Mouse (Mus musculus): Measurements from ENCODE around the gene Ints14. TPM values are rescaled to one million over a fixed set of nuclear protein-coding genes. Genes with fewer than 3 reads are reported as not detected.
A peak's percentile ranks its signal among the peaks of the same experiment; 100 is the strongest.

The Ints14 gene
- polyA plus RNA-seq, 1 experiment = 9.6 TPM

DNA sequence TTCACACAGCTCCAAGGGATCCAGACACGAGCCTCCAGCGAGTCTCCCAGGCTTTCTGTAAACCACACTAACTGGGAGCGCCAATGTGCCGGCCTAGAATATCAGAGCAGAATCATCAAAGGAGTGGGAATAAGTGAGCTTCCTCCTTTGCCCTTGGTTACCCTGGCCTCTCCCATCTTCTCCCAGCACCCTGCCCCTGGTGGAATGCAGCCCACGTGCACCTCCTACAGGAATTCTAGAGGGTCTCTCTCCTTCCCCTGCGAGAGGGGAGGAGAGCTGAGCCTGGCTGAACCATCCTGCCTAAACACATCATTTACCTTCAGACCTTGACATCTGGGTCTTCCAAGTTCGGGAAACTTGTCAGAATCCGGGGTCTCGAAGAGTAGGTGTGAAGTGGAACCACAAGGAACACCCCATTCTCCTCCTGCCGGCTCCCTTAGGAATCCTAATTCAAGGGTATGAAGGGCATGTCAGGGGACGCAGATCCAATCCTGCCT is 9.5 kb upstream of the Ints14 start, which contains the start of gene Slc24a1:
TSS of gene Slc24a1 (minus strand) at position 447 of the 497 bp plus-strand sequence.
- TF ChIP-seq CTCF (IDR thresholded peaks at IDR 0.05; ENCODE audit: extremely low read depth, insufficient read depth, insufficient read length, insufficient replicate concordance) = no peak
- Histone ChIP-seq H3K27ac (ENCODE audit: insufficient read depth, low read length) (no peak within 1 kb of the TSS), H3K27me3 (ENCODE audit: control insufficient read depth, insufficient read depth, low read length) (0 out of 2 replicates have a peak, but pooled peaks cover 3% of the 10 kb centered on the region), H3K36me3 (ENCODE audit: control insufficient read depth, insufficient read depth, low read length) (no peaks in the 10 kb centered on the region), H3K4me1 (ENCODE audit: control insufficient read depth, insufficient read depth, insufficient read length) (no peaks in the 10 kb centered on the region), H3K4me3 (ENCODE audit: extremely low read depth, insufficient read depth, insufficient read length) (no peak within 1 kb of the TSS)
- WGBS = 65% methylated on average over 11 of the region's 11 CpGs
- DNase-seq (ENCODE audit: low read depth in 1 of 2, low spot score in 2 of 2) = no peak

DNA sequence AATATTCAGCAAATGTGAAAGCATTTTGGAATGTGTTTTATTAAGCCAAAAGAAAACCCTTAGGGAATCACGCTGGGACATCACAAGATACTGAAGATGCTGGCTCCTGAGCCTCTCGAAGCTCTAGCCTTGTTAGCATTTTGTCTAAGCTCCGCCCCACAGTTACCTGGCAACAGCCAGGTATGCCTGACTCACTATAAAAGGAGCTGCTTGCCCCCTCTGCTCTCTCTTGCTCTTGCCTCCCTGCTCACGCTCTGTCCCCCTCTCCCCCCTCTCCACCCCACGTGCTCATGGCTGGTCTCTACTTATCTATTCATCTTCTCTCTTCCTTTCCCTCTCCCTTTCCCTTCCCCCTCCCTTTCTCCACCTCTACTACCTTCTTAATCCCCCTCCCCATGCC is 8.7 kb upstream of the Ints14 start:
- Histone ChIP-seq H3K27ac (ENCODE audit: insufficient read depth, low read length) (no peak overlapping the region), H3K4me1 (ENCODE audit: control insufficient read depth, insufficient read depth, insufficient read length) (no peaks in the 10 kb centered on the region), H3K4me3 (ENCODE audit: extremely low read depth, insufficient read depth, insufficient read length) (no peak overlapping the region), H3K27me3 (ENCODE audit: control insufficient read depth, insufficient read depth, low read length) (0 out of 2 replicates have a peak, but pooled peaks cover 3% of the 10 kb centered on the region), H3K36me3 (ENCODE audit: control insufficient read depth, insufficient read depth, low read length) (no peaks in the 10 kb centered on the region)
- TF ChIP-seq POLR2A (IDR thresholded peaks at IDR 0.05; ENCODE audit: low read depth, low read length) = no peak
- TF ChIP-seq CTCF (IDR thresholded peaks at IDR 0.05; ENCODE audit: extremely low read depth, insufficient read depth, insufficient read length, insufficient replicate concordance) = no peak
- WGBS = 55% methylated on average over 5 of the region's 5 CpGs
- DNase-seq (ENCODE audit: low read depth in 1 of 2, low spot score in 2 of 2) = no peak

DNA sequence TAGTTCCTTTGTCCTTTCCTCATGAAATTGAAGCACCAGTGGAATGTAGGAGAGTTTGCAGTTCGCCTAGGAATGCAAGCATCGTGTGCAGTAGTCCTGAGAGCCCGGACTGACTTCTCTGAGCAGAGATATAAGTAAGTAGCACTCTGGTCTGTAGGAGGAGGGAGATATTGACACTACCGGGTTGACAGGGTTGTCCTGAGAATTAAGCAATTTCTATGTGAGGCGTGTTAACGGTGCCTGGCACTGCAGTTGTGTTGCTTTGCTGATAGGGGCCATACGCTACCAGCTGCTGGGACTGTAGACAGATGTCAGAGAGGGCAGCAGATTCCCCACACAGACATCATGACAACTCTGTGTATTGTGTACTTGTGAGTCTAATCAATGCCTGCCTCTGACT is 7.5 kb upstream of the Ints14 start:
- Histone ChIP-seq H3K4me3 (ENCODE audit: extremely low read depth, insufficient read depth, insufficient read length) (no peak overlapping the region), H3K36me3 (ENCODE audit: control insufficient read depth, insufficient read depth, low read length) (no peaks in the 10 kb centered on the region), H3K27ac (ENCODE audit: insufficient read depth, low read length) (no peak overlapping the region), H3K4me1 (ENCODE audit: control insufficient read depth, insufficient read depth, insufficient read length) (no peaks in the 10 kb centered on the region), H3K27me3 (ENCODE audit: control insufficient read depth, insufficient read depth, low read length) (0 out of 2 replicates have a peak, but pooled peaks cover 3% of the 10 kb centered on the region)
- 76% methylated on average over 7 of the region's 7 CpGs for WGBS
- no peak for DNase-seq (ENCODE audit: low read depth in 1 of 2, low spot score in 2 of 2)
- no peak for TF ChIP-seq POLR2A (IDR thresholded peaks at IDR 0.05; ENCODE audit: low read depth, low read length)
- no peak for TF ChIP-seq CTCF (IDR thresholded peaks at IDR 0.05; ENCODE audit: extremely low read depth, insufficient read depth, insufficient read length, insufficient replicate concordance)

DNA sequence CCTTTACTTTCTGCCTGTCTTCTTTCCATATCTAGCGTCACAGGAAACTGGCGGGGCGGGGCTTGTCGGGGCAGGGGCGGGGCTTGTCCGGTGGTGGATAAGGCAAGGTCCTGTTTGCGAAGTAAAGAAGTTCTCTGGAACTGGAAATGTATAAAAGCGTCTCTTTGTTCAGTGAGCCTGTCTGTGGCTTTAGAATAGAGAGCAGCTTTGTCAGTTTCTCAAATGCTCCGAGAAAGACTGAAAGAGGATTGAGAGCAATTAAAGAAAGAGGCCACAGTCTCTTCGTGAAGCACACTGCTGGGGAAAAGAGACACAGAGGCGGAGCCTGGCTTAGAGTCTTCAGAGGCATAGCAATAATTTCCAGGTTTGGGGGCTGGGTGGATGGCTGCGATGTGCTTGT is 4.4 kb upstream of the Ints14 start:
- Histone ChIP-seq H3K27ac (ENCODE audit: insufficient read depth, low read length) (no peak overlapping the region), H3K36me3 (ENCODE audit: control insufficient read depth, insufficient read depth, low read length) (no peaks in the 10 kb centered on the region), H3K4me1 (ENCODE audit: control insufficient read depth, insufficient read depth, insufficient read length) (no peaks in the 10 kb centered on the region), H3K4me3 (ENCODE audit: extremely low read depth, insufficient read depth, insufficient read length) (no peak overlapping the region), H3K27me3 (ENCODE audit: control insufficient read depth, insufficient read depth, low read length) (0 out of 2 replicates have a peak, but pooled peaks cover 3% of the 10 kb centered on the region)
- DNase-seq (ENCODE audit: low read depth in 1 of 2, low spot score in 2 of 2) = peak in 1 of 2 experiments; percentile 21
- TF ChIP-seq CTCF (IDR thresholded peaks at IDR 0.05; ENCODE audit: extremely low read depth, insufficient read depth, insufficient read length, insufficient replicate concordance) = no peak
- no peak for TF ChIP-seq POLR2A (IDR thresholded peaks at IDR 0.05; ENCODE audit: low read depth, low read length)
- WGBS = 8% methylated on average over 12 of the region's 12 CpGs

DNA sequence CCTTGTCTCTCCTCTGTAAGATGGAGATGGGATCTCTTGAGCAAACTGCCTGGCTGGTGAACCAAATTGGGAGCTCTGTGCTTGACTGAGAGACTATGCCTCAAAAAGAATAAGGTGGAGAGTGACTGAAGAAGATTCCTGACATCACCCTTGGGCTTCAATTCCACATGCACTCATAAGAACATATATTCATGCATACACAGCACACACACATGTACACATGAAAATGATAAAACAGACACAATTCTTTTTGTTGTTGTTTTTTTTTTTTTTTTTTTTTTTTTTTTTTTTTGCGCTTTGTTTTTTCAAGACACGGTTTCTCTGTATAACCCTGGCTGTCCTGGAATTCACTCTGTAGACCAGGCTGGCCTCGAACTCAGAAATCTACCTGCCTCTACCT is 3.4 kb upstream of the Ints14 start:
- Histone ChIP-seq H3K4me1 (ENCODE audit: control insufficient read depth, insufficient read depth, insufficient read length) (no peaks in the 10 kb centered on the region), H3K4me3 (ENCODE audit: extremely low read depth, insufficient read depth, insufficient read length) (no peak overlapping the region), H3K36me3 (ENCODE audit: control insufficient read depth, insufficient read depth, low read length) (no peaks in the 10 kb centered on the region), H3K27me3 (ENCODE audit: control insufficient read depth, insufficient read depth, low read length) (0 out of 2 replicates have a peak, but pooled peaks cover 3% of the 10 kb centered on the region), H3K27ac (ENCODE audit: insufficient read depth, low read length) (no peak overlapping the region)
- WGBS = 91% methylated on average over 3 of the region's 3 CpGs
- TF ChIP-seq CTCF (IDR thresholded peaks at IDR 0.05; ENCODE audit: extremely low read depth, insufficient read depth, insufficient read length, insufficient replicate concordance) (no peak), POLR2A (IDR thresholded peaks at IDR 0.05; ENCODE audit: low read depth, low read length) (no peak)
- DNase-seq (ENCODE audit: low read depth in 1 of 2, low spot score in 2 of 2) = no peak

DNA sequence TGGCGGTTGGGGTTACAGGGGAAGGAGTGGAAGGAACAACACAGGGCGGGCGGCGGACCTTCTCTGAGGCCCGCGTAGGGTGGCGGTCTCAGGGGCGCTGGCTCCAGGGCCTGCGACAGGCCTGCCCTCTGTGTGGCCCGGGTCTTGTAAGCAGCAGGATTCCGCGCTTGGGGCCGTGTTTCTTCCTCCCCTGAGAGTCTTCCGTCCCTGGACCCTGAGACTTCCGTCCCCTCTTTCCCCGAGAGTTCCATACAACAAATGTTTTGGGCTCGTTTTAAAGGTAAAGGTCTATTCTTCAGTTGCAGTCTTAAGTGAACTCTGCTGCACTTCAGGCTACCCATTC is 244 bp downstream of the Ints14 start:
- DNase-seq (ENCODE audit: low read depth in 1 of 2, low spot score in 2 of 2) = no peak
- Histone ChIP-seq H3K4me3 (ENCODE audit: extremely low read depth, insufficient read depth, insufficient read length) (peak overlapping the region; percentile 78), H3K36me3 (ENCODE audit: control insufficient read depth, insufficient read depth, low read length) (peaks cover 10% of the 10 kb centered on the region), H3K27me3 (ENCODE audit: control insufficient read depth, insufficient read depth, low read length) (no peaks in the 10 kb centered on the region), H3K4me1 (ENCODE audit: control insufficient read depth, insufficient read depth, insufficient read length) (no peaks in the 10 kb centered on the region), H3K27ac (ENCODE audit: insufficient read depth, low read length) (peak overlapping the region; percentile 81)
- TF ChIP-seq CTCF (IDR thresholded peaks at IDR 0.05; ENCODE audit: extremely low read depth, insufficient read depth, insufficient read length, insufficient replicate concordance) = no peak
- TF ChIP-seq POLR2A (IDR thresholded peaks at IDR 0.05; ENCODE audit: low read depth, low read length) = no peak
- WGBS = 0% methylated on average over 16 of the region's 17 CpGs

DNA sequence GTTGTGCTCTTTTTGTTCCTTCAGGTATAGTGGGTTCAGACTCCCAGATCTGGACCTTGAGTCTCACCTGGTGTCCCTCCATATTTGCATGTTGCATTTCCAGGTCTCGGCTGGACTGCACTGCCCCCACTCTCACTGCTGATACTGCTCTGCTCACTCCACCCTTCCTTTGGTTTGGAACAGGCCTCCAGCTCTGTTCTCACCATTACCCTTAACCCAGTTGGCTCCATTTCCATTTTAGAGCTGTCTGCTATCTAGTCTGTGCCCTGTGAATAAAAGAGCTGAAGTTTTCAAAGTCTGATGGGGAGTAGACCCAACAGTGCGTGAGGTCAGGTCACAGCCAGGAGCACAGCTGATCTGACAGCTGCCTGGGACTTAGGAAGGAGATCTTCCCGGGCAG is 19.8 kb downstream of the Ints14 start:
- no peaks in the 10 kb centered on the region for H3K4me1 ChIP-seq (ENCODE audit: control insufficient read depth, insufficient read depth, insufficient read length)
- TF ChIP-seq POLR2A (IDR thresholded peaks at IDR 0.05; ENCODE audit: low read depth, low read length) (no peak), CTCF (IDR thresholded peaks at IDR 0.05; ENCODE audit: extremely low read depth, insufficient read depth, insufficient read length, insufficient replicate concordance) (no peak)
- H3K27me3 ChIP-seq (ENCODE audit: control insufficient read depth, insufficient read depth, low read length) = no peaks in the 10 kb centered on the region
- WGBS = 94% methylated on average over 3 of the region's 3 CpGs
- no peak overlapping the region for H3K27ac ChIP-seq (ENCODE audit: insufficient read depth, low read length)
- no peak overlapping the region for H3K4me3 ChIP-seq (ENCODE audit: extremely low read depth, insufficient read depth, insufficient read length)
- DNase-seq (ENCODE audit: low read depth in 1 of 2, low spot score in 2 of 2) = no peak
- peaks cover 42% of the 10 kb centered on the region for H3K36me3 ChIP-seq (ENCODE audit: control insufficient read depth, insufficient read depth, low read length)

All from spleen, adult 2 months (tissue).